Mouse (Mus musculus): ENCODE results near the gene Kirrel. TPM values are rescaled to one million over a fixed set of nuclear protein-coding genes. Genes with fewer than 3 reads are reported as not detected.

Kirrel gene
- polyA plus RNA-seq, 2 experiments: 0.37 to 0.79 TPM

- DNase-seq (ENCODE audit: low read depth in 3 of 3, low spot score in 3 of 3) (no peak), ATAC-seq (ENCODE audit: insufficient read depth) (no peak)
- no peaks in the 10 kb centered on the region for H3K36me3 ChIP-seq (replicated peaks; ENCODE audit: control insufficient read depth, insufficient read depth, low read depth)
- H3K27me3 ChIP-seq (ENCODE audit: control insufficient read depth, insufficient read depth, low read length): no peaks in the 10 kb centered on the region
- H3K4me1 ChIP-seq (replicated peaks; ENCODE audit: control insufficient read depth in 2 of 2, insufficient read depth in 2 of 2, low read length in 1 of 2): no peaks in the 10 kb centered on the region
- TF ChIP-seq CTCF (IDR thresholded peaks at IDR 0.05; ENCODE audit: low read depth): no peak
- TF ChIP-seq EP300 (IDR thresholded peaks at IDR 0.05; ENCODE audit: low read depth): no peak
- no peak overlapping the region for H3K4me2 ChIP-seq (ENCODE audit: low read depth)
- no peak overlapping the region for H3K27ac ChIP-seq
- H3K9me3 ChIP-seq (ENCODE audit: control insufficient read depth, low read length): no peaks in the 10 kb centered on the region
- H3K9ac ChIP-seq (replicated peaks): no peak overlapping the region
- H3K4me3 ChIP-seq (ENCODE audit: insufficient read depth in 1 of 2, low read depth in 2 of 2, low read length in 2 of 2): no peak overlapping the region
- 51% methylated on average over 3 of the region's 3 CpGs for WGBS (ENCODE audit: insufficient replicate concordance)
Measured at GRCm38 (mm10) chr3:87112264-87112663, 62.3 kb downstream of the Kirrel start.

- H3K4me2 ChIP-seq (ENCODE audit: low read depth): no peak overlapping the region
- H3K36me3 ChIP-seq (replicated peaks; ENCODE audit: control insufficient read depth, insufficient read depth, low read depth): no peaks in the 10 kb centered on the region
- no peak overlapping the region for H3K27ac ChIP-seq
- no peak overlapping the region for H3K9ac ChIP-seq (replicated peaks)
- 28% methylated on average over 2 of the region's 2 CpGs for WGBS (ENCODE audit: insufficient replicate concordance)
- DNase-seq (ENCODE audit: low read depth in 3 of 3, low spot score in 3 of 3) (no peak), ATAC-seq (ENCODE audit: insufficient read depth) (no peak)
- H3K27me3 ChIP-seq (ENCODE audit: control insufficient read depth, insufficient read depth, low read length): no peaks in the 10 kb centered on the region
- TF ChIP-seq CTCF (IDR thresholded peaks at IDR 0.05; ENCODE audit: low read depth) (no peak), EP300 (IDR thresholded peaks at IDR 0.05; ENCODE audit: low read depth) (no peak)
- H3K9me3 ChIP-seq (ENCODE audit: control insufficient read depth, low read length): no peaks in the 10 kb centered on the region
- H3K4me3 ChIP-seq (ENCODE audit: insufficient read depth in 1 of 2, low read depth in 2 of 2, low read length in 2 of 2): no peak overlapping the region
- no peaks in the 10 kb centered on the region for H3K4me1 ChIP-seq (replicated peaks; ENCODE audit: control insufficient read depth in 2 of 2, insufficient read depth in 2 of 2, low read length in 1 of 2)
Measured at GRCm38 (mm10) chr3:87104856-87105255, 69.7 kb downstream of the Kirrel start.

- ATAC-seq (ENCODE audit: insufficient read depth) (no peak), DNase-seq (ENCODE audit: low read depth in 3 of 3, low spot score in 3 of 3) (no peak)
- Histone ChIP-seq H3K9ac (replicated peaks) (no peak overlapping the region), H3K36me3 (replicated peaks; ENCODE audit: control insufficient read depth, insufficient read depth, low read depth) (no peaks in the 10 kb centered on the region), H3K27ac (no peak overlapping the region), H3K27me3 (ENCODE audit: control insufficient read depth, insufficient read depth, low read length) (no peaks in the 10 kb centered on the region), H3K4me2 (ENCODE audit: low read depth) (no peak overlapping the region), H3K4me3 (ENCODE audit: insufficient read depth in 1 of 2, low read depth in 2 of 2, low read length in 2 of 2) (no peak overlapping the region), H3K4me1 (replicated peaks; ENCODE audit: control insufficient read depth in 2 of 2, insufficient read depth in 2 of 2, low read length in 1 of 2) (no peaks in the 10 kb centered on the region), H3K9me3 (ENCODE audit: control insufficient read depth, low read length) (no peaks in the 10 kb centered on the region)
- WGBS (ENCODE audit: insufficient replicate concordance): 50% methylated on average over 7 of the region's 7 CpGs
- no peak for TF ChIP-seq EP300 (IDR thresholded peaks at IDR 0.05; ENCODE audit: low read depth)
- TF ChIP-seq CTCF (IDR thresholded peaks at IDR 0.05; ENCODE audit: low read depth): no peak
Measured at GRCm38 (mm10) chr3:87102346-87102745, 72.2 kb downstream of the Kirrel start.

DNA sequence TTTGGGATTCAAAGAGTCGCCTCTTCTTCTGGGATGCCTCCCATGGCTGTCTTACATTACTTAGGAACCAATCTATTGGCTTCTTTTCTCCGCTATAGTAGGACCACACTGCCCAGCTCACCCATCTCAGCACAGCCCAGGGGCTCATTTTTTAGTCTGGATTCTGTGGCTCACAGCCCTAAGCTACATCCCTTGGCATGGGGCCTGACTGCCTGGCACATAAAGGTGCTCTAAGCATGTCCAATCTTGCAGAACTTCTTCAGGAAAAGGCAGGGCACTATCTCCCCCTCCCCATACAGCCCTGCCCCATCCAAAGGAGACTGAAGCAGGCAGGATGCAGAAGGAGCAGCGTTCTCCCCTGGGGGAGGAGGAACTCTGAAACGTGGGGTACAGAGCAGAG lies 73.6 kb downstream of the Kirrel start:
- no peak for DNase-seq (ENCODE audit: low read depth in 3 of 3, low spot score in 3 of 3)
- H3K27me3 ChIP-seq (ENCODE audit: control insufficient read depth, insufficient read depth, low read length): no peaks in the 10 kb centered on the region
- no peak overlapping the region for H3K9ac ChIP-seq (replicated peaks)
- no peak overlapping the region for H3K27ac ChIP-seq
- H3K4me3 ChIP-seq (ENCODE audit: insufficient read depth in 1 of 2, low read depth in 2 of 2, low read length in 2 of 2): no peak overlapping the region
- H3K36me3 ChIP-seq (replicated peaks; ENCODE audit: control insufficient read depth, insufficient read depth, low read depth): no peaks in the 10 kb centered on the region
- no peak for ATAC-seq (ENCODE audit: insufficient read depth)
- H3K4me2 ChIP-seq (ENCODE audit: low read depth): no peak overlapping the region
- TF ChIP-seq EP300 (IDR thresholded peaks at IDR 0.05; ENCODE audit: low read depth): no peak
- WGBS (ENCODE audit: insufficient replicate concordance): 43% methylated on average over 4 of the region's 4 CpGs
- H3K9me3 ChIP-seq (ENCODE audit: control insufficient read depth, low read length): no peaks in the 10 kb centered on the region
- no peaks in the 10 kb centered on the region for H3K4me1 ChIP-seq (replicated peaks; ENCODE audit: control insufficient read depth in 2 of 2, insufficient read depth in 2 of 2, low read length in 1 of 2)

DNA sequence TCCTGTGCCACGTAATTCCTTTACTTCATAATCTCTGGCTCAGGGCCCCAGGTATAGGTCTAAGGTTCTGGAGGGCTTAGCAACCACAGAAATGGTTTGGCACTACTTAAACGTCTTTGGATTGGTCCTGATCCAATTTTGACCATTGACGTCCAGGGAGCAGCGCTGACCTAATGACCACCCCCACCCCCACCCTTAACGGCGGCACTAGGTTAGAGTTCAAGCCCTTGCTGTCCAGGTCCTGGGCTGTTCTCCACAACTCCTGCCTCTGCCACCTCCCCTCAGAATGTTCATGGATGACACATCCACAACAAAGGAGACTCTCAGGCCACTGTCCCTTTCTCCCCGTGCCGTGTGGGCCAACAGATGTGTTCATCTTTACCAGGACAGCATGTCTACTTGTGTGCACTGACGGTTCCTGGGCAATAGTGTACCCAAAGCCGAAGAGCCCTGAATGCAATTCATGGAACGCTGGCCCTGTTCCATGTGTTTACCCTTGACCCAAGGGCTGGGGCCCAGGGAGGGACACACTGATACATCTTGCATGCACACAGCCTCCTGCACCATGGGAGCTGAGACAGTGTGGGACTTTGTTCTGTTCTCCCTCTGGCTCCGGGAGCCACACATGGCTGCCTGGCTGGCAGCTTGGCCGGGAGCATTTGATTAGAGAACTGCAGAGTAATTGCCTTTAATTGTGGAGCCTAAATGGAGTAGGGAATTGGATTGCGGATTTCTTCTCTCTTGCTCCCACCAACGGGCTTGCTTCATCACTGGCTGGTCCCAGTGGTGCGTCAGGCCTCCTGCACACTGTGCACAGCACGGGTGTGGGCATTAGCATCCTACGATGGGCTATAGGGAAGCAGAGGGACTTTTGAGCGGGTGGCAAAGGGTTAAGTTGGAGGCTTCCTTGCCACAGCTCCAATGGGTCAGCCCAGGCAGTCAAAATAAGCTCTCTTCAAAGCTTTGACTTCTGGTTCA lies 76.3 kb downstream of the Kirrel start:
- Histone ChIP-seq H3K9me3 (ENCODE audit: control insufficient read depth, low read length) (no peaks in the 10 kb centered on the region), H3K4me1 (replicated peaks; ENCODE audit: control insufficient read depth in 2 of 2, insufficient read depth in 2 of 2, low read length in 1 of 2) (no peaks in the 10 kb centered on the region), H3K27me3 (ENCODE audit: control insufficient read depth, insufficient read depth, low read length) (no peaks in the 10 kb centered on the region), H3K4me2 (ENCODE audit: low read depth) (no peak overlapping the region), H3K36me3 (replicated peaks; ENCODE audit: control insufficient read depth, insufficient read depth, low read depth) (no peaks in the 10 kb centered on the region), H3K9ac (replicated peaks) (no peak overlapping the region), H3K27ac (no peak overlapping the region), H3K4me3 (ENCODE audit: insufficient read depth in 1 of 2, low read depth in 2 of 2, low read length in 2 of 2) (no peak overlapping the region)
- DNase-seq (ENCODE audit: low read depth in 3 of 3, low spot score in 3 of 3): no peak
- 75% methylated on average over 19 of the region's 19 CpGs for WGBS (ENCODE audit: insufficient replicate concordance)
- no peak for ATAC-seq (ENCODE audit: insufficient read depth)
- TF ChIP-seq CTCF (IDR thresholded peaks at IDR 0.05; ENCODE audit: low read depth) (no peak), EP300 (IDR thresholded peaks at IDR 0.05; ENCODE audit: low read depth) (no peak)
